Mouse (Mus musculus): ENCODE measurements at regions not wholly inside any gene's neighbourhood (a gene's known extent, or its start where the extent isn't known, plus 50 kb on each side); places are given as distances from the start of the nearest gene placed in this dataset.

GRCm38 (mm10) chr16:49278478-49278877 lies 221.2 kb downstream of the Myh15 start:
- ATAC-seq (ENCODE audit: insufficient number of reproducible peaks, low FRiP score) = no peak
- H3K4me3 ChIP-seq = no peak overlapping the region
- H3K27me3 ChIP-seq (replicated peaks) = no peaks in the 10 kb centered on the region
- WGBS = 6% methylated on average over 2 of the region's 2 CpGs
- no peak overlapping the region for H3K27ac ChIP-seq (ENCODE audit: poor library complexity, severe bottlenecking)
- H3K4me2 ChIP-seq = no peak overlapping the region
- no peaks in the 10 kb centered on the region for H3K9me3 ChIP-seq (replicated peaks)
- H3K4me1 ChIP-seq (replicated peaks) = no peaks in the 10 kb centered on the region
- no peaks in the 10 kb centered on the region for H3K36me3 ChIP-seq
- no peak overlapping the region for H3K9ac ChIP-seq

- H3K4me2 ChIP-seq = no peak overlapping the region
- WGBS = 80% methylated on average over 4 of the region's 4 CpGs
- ATAC-seq (ENCODE audit: insufficient number of reproducible peaks, low FRiP score) = no peak
- H3K9me3 ChIP-seq (replicated peaks) = no peaks in the 10 kb centered on the region
- no peak overlapping the region for H3K9ac ChIP-seq
- no peaks in the 10 kb centered on the region for H3K4me1 ChIP-seq (replicated peaks)
- no peaks in the 10 kb centered on the region for H3K36me3 ChIP-seq
- no peak overlapping the region for H3K4me3 ChIP-seq
- H3K27ac ChIP-seq (ENCODE audit: poor library complexity, severe bottlenecking) = no peak overlapping the region
- H3K27me3 ChIP-seq (replicated peaks) = no peaks in the 10 kb centered on the region
Measured at GRCm38 (mm10) chr16:49288096-49288714, 230.9 kb downstream of the Myh15 start.

GRCm38 (mm10) chr16:49289200-49290079 lies 232.2 kb downstream of the Myh15 start:
- no peaks in the 10 kb centered on the region for H3K4me1 ChIP-seq (replicated peaks)
- no peak overlapping the region for H3K4me2 ChIP-seq
- no peaks in the 10 kb centered on the region for H3K36me3 ChIP-seq
- no peaks in the 10 kb centered on the region for H3K9me3 ChIP-seq (replicated peaks)
- 69% methylated on average over 10 of the region's 10 CpGs for WGBS
- peak overlapping the region; percentile 1; the same call in 1 of the 2 replicates for H3K27ac ChIP-seq (ENCODE audit: poor library complexity, severe bottlenecking)
- peak; percentile 76 for ATAC-seq (ENCODE audit: insufficient number of reproducible peaks, low FRiP score)
- H3K9ac ChIP-seq = no peak overlapping the region
- no peaks in the 10 kb centered on the region for H3K27me3 ChIP-seq (replicated peaks)
- no peak overlapping the region for H3K4me3 ChIP-seq

GRCm38 (mm10) chr16:49303612-49304307 lies 246.5 kb downstream of the Myh15 start:
- no peak overlapping the region for H3K4me2 ChIP-seq
- no peaks in the 10 kb centered on the region for H3K36me3 ChIP-seq
- no peak overlapping the region for H3K4me3 ChIP-seq
- H3K27ac ChIP-seq (ENCODE audit: poor library complexity, severe bottlenecking) = no peak overlapping the region
- WGBS = 73% methylated on average over 6 of the region's 6 CpGs
- H3K9ac ChIP-seq = no peak overlapping the region
- no peaks in the 10 kb centered on the region for H3K27me3 ChIP-seq (replicated peaks)
- H3K4me1 ChIP-seq (replicated peaks) = no peaks in the 10 kb centered on the region
- ATAC-seq (ENCODE audit: insufficient number of reproducible peaks, low FRiP score) = no peak
- H3K9me3 ChIP-seq (replicated peaks) = no peaks in the 10 kb centered on the region

- Histone ChIP-seq H3K9ac (no peak overlapping the region), H3K9me3 (replicated peaks) (no peaks in the 10 kb centered on the region), H3K4me2 (no peak overlapping the region), H3K36me3 (no peaks in the 10 kb centered on the region), H3K27ac (ENCODE audit: poor library complexity, severe bottlenecking) (no peak overlapping the region), H3K4me1 (replicated peaks) (no peaks in the 10 kb centered on the region), H3K4me3 (no peak overlapping the region), H3K27me3 (replicated peaks) (no peaks in the 10 kb centered on the region)
- ATAC-seq (ENCODE audit: insufficient number of reproducible peaks, low FRiP score) = no peak
- 74% methylated on average over 2 of the region's 2 CpGs for WGBS
Measured at GRCm38 (mm10) chr16:49304354-49304753, 247.1 kb downstream of the Myh15 start.

- no peak overlapping the region for H3K4me2 ChIP-seq
- H3K36me3 ChIP-seq = no peaks in the 10 kb centered on the region
- H3K27ac ChIP-seq (ENCODE audit: poor library complexity, severe bottlenecking) = no peak overlapping the region
- no peak for ATAC-seq (ENCODE audit: insufficient number of reproducible peaks, low FRiP score)
- H3K27me3 ChIP-seq (replicated peaks) = no peaks in the 10 kb centered on the region
- 81% methylated on average over 2 of the region's 2 CpGs for WGBS
- H3K4me1 ChIP-seq (replicated peaks) = no peaks in the 10 kb centered on the region
- no peaks in the 10 kb centered on the region for H3K9me3 ChIP-seq (replicated peaks)
- H3K4me3 ChIP-seq = no peak overlapping the region
- H3K9ac ChIP-seq = no peak overlapping the region
Measured at GRCm38 (mm10) chr16:49317061-49317460, 259.8 kb downstream of the Myh15 start.

- Histone ChIP-seq H3K36me3 (no peaks in the 10 kb centered on the region), H3K27ac (ENCODE audit: poor library complexity, severe bottlenecking) (no peak overlapping the region), H3K27me3 (replicated peaks) (no peaks in the 10 kb centered on the region), H3K4me2 (no peak overlapping the region), H3K9ac (no peak overlapping the region), H3K4me3 (no peak overlapping the region), H3K4me1 (replicated peaks) (no peaks in the 10 kb centered on the region), H3K9me3 (replicated peaks) (no peaks in the 10 kb centered on the region)
- 74% methylated on average over 4 of the region's 4 CpGs for WGBS
- no peak for ATAC-seq (ENCODE audit: insufficient number of reproducible peaks, low FRiP score)
Measured at GRCm38 (mm10) chr16:49319047-49319678, 261.9 kb downstream of the Myh15 start.

- no peak for ATAC-seq (ENCODE audit: insufficient number of reproducible peaks, low FRiP score)
- H3K4me1 ChIP-seq (replicated peaks) = no peaks in the 10 kb centered on the region
- no peak overlapping the region for H3K27ac ChIP-seq (ENCODE audit: poor library complexity, severe bottlenecking)
- WGBS = 65% methylated on average over 5 of the region's 5 CpGs
- H3K4me2 ChIP-seq = no peak overlapping the region
- no peak overlapping the region for H3K9ac ChIP-seq
- H3K27me3 ChIP-seq (replicated peaks) = no peaks in the 10 kb centered on the region
- H3K4me3 ChIP-seq = no peak overlapping the region
- H3K36me3 ChIP-seq = no peaks in the 10 kb centered on the region
- no peaks in the 10 kb centered on the region for H3K9me3 ChIP-seq (replicated peaks)
Measured at GRCm38 (mm10) chr16:49319774-49320173, 262.5 kb downstream of the Myh15 start.

GRCm38 (mm10) chr16:49321951-49322350 lies 264.7 kb downstream of the Myh15 start:
- H3K36me3 ChIP-seq = no peaks in the 10 kb centered on the region

GRCm38 (mm10) chr16:49330725-49331386 lies 273.6 kb downstream of the Myh15 start:
- 78% methylated on average over 5 of the region's 5 CpGs for WGBS
- no peak for ATAC-seq (ENCODE audit: insufficient number of reproducible peaks, low FRiP score)
- Histone ChIP-seq H3K4me1 (replicated peaks) (no peaks in the 10 kb centered on the region), H3K27me3 (replicated peaks) (no peaks in the 10 kb centered on the region), H3K9ac (no peak overlapping the region), H3K4me2 (no peak overlapping the region), H3K9me3 (replicated peaks) (no peaks in the 10 kb centered on the region), H3K36me3 (no peaks in the 10 kb centered on the region), H3K27ac (ENCODE audit: poor library complexity, severe bottlenecking) (no peak overlapping the region), H3K4me3 (no peak overlapping the region)

More at GRCm38 (mm10) chr16:49321951-49322350, 264.7 kb downstream of the Myh15 start:
- Histone ChIP-seq H3K4me2 (no peak overlapping the region), H3K4me3 (no peak overlapping the region), H3K27ac (ENCODE audit: poor library complexity, severe bottlenecking) (no peak overlapping the region), H3K4me1 (replicated peaks) (no peaks in the 10 kb centered on the region), H3K27me3 (replicated peaks) (no peaks in the 10 kb centered on the region), H3K9me3 (replicated peaks) (no peaks in the 10 kb centered on the region), H3K9ac (no peak overlapping the region)
- 82% methylated on average over 1 of the region's 1 CpGs for WGBS
- no peak for ATAC-seq (ENCODE audit: insufficient number of reproducible peaks, low FRiP score)

Measured in heart, embryonic 12.5 days (tissue).